Mouse (Mus musculus) midbrain, embryonic 10.5 days (tissue): ENCODE results near the gene Morn5. TPM values are rescaled to one million over a fixed set of nuclear protein-coding genes. Genes with fewer than 3 reads are reported as not detected.

Experiments used
- DNase-seq: peaks from one replicate; pipeline ENCODE4 v3.0.0-alpha.2; 2017; ENCODE audit warnings: low spot score
- H3K27ac ChIP-seq: fragments of 300-500 bp; sonication (generic); replicated peaks from 2 replicates; pipeline ENCODE4 v1.5.1; 2016; ENCODE audit warnings: mild to moderate bottlenecking
- H3K27me3 ChIP-seq: fragments of 300-500 bp; sonication (generic); 2 replicates; pipeline ENCODE4 v1.6.1; 2016; ENCODE audit warnings: low read depth, mild to moderate bottlenecking; ENCODE audit not compliant: poor library complexity, severe bottlenecking
- H3K36me3 ChIP-seq: fragments of 300-500 bp; sonication (generic); 2 replicates; pipeline ENCODE4 v1.6.1; 2016; ENCODE audit warnings: mild to moderate bottlenecking, moderate library complexity
- H3K4me1 ChIP-seq: fragments of 300-500 bp; sonication (generic); 2 replicates; pipeline ENCODE4 v1.6.1; 2016
- H3K4me3 ChIP-seq: fragments of 300-500 bp; sonication (generic); 2 replicates; pipeline ENCODE4 v1.5.1; 2016; ENCODE audit warnings: mild to moderate bottlenecking, moderate library complexity
- H3K9me3 ChIP-seq: fragments of 300-500 bp; sonication (generic); replicated peaks from 2 replicates; pipeline ENCODE4 v1.6.1; 2016; ENCODE audit warnings: mild to moderate bottlenecking
- WGBS: fragments of 180-500 bp; shearing (Covaris S2); methylation state at CpG from one replicate; pipeline ENCODE4 v1.1.7; 2016; 5-methylcytosine and 5-hydroxymethylcytosine counted together
- polyA plus RNA-seq: library from polyadenylated mRNA; unstranded; fragments of >200 nt; fragmentation: Nextera tagmentation; extraction: Ambion mirVana; gene quantifications from 2 replicates; pipeline ENCODE4 v1.2.1, GENCODE M21; 2016

The Morn5 gene
- polyA plus RNA-seq, 1 experiment from 2014 or later, result 0.35 TPM

GRCm38 (mm10) chr2:36034898-36035297, 14.4 kb upstream of the Morn5 start:
- peaks cover 45% of the 10 kb centered on the region for H3K36me3 ChIP-seq
- H3K27me3 ChIP-seq, result no peaks in the 10 kb centered on the region
- 91% methylated on average over 7 of the region's 7 CpGs for WGBS
- no peak for DNase-seq
- no peaks in the 10 kb centered on the region for H3K9me3 ChIP-seq
- H3K4me1 ChIP-seq, result no peaks in the 10 kb centered on the region
- H3K27ac ChIP-seq, result no peak overlapping the region
- H3K4me3 ChIP-seq, result no peak overlapping the region

GRCm38 (mm10) chr2:36035413-36036081, 13.7 kb upstream of the Morn5 start:
- peaks cover 47% of the 10 kb centered on the region for H3K36me3 ChIP-seq
- DNase-seq, result no peak
- H3K27ac ChIP-seq, result no peak overlapping the region
- no peaks in the 10 kb centered on the region for H3K4me1 ChIP-seq
- no peaks in the 10 kb centered on the region for H3K9me3 ChIP-seq
- H3K4me3 ChIP-seq, result no peak overlapping the region
- no peaks in the 10 kb centered on the region for H3K27me3 ChIP-seq
- 84% methylated on average over 11 of the region's 11 CpGs for WGBS

- Histone ChIP-seq H3K4me3 (no peak overlapping the region), H3K9me3 (no peaks in the 10 kb centered on the region), H3K4me1 (no peaks in the 10 kb centered on the region), H3K27ac (no peak overlapping the region), H3K36me3 (peaks cover 62% of the 10 kb centered on the region), H3K27me3 (no peaks in the 10 kb centered on the region)
- no peak for DNase-seq
- WGBS, result 83% methylated on average over 7 of the region's 7 CpGs
Observed at GRCm38 (mm10) chr2:36039297-36039985, 9.8 kb upstream of the Morn5 start.

- WGBS, result 91% methylated on average over 1 of the region's 1 CpGs
- H3K9me3 ChIP-seq, result no peaks in the 10 kb centered on the region
- DNase-seq, result no peak
- no peaks in the 10 kb centered on the region for H3K27me3 ChIP-seq
- no peak overlapping the region for H3K4me3 ChIP-seq
- no peak overlapping the region for H3K27ac ChIP-seq
- H3K4me1 ChIP-seq, result no peaks in the 10 kb centered on the region
- H3K36me3 ChIP-seq, result peaks cover 53% of the 10 kb centered on the region
Observed at GRCm38 (mm10) chr2:36040872-36041271, 8.4 kb upstream of the Morn5 start.

GRCm38 (mm10) chr2:36048164-36048563, 1.1 kb upstream of the Morn5 start:
- Histone ChIP-seq H3K27ac (no peak overlapping the region), H3K9me3 (no peaks in the 10 kb centered on the region)

GRCm38 (mm10) chr2:36049567-36049954, 303 bp downstream of the Morn5 start:
- H3K4me3 ChIP-seq, result peak overlapping the region; percentile 80

More at GRCm38 (mm10) chr2:36048164-36048563, 1.1 kb upstream of the Morn5 start:
- DNase-seq, result no peak
- H3K27me3 ChIP-seq, result no peaks in the 10 kb centered on the region
- H3K4me3 ChIP-seq, result peak overlapping the region; percentile 80
- 82% methylated on average over 8 of the region's 8 CpGs for WGBS
- H3K36me3 ChIP-seq, result peaks cover 9% of the 10 kb centered on the region
- peaks cover 21% of the 10 kb centered on the region for H3K4me1 ChIP-seq

GRCm38 (mm10) chr2:36053249-36053648, 4.0 kb downstream of the Morn5 start:
- DNase-seq, result no peak
- H3K36me3 ChIP-seq, result no peaks in the 10 kb centered on the region
- H3K27me3 ChIP-seq, result no peaks in the 10 kb centered on the region
- no peaks in the 10 kb centered on the region for H3K9me3 ChIP-seq
- peaks cover 12% of the 10 kb centered on the region for H3K4me1 ChIP-seq
- WGBS, result 81% methylated on average over 3 of the region's 3 CpGs
- H3K4me3 ChIP-seq, result no peak overlapping the region
- H3K27ac ChIP-seq, result no peak overlapping the region

More at GRCm38 (mm10) chr2:36049567-36049954, 303 bp downstream of the Morn5 start:
- Histone ChIP-seq H3K36me3 (no peaks in the 10 kb centered on the region), H3K27me3 (no peaks in the 10 kb centered on the region), H3K9me3 (no peaks in the 10 kb centered on the region), H3K27ac (peak overlapping the region; percentile 85; the same call in 1 of the 2 replicates), H3K4me1 (peaks cover 21% of the 10 kb centered on the region)
- no peak for DNase-seq
- WGBS, result 42% methylated on average over 10 of the region's 10 CpGs

GRCm38 (mm10) chr2:36056248-36056647, 7.0 kb downstream of the Morn5 start:
- WGBS, result 53% methylated on average over 3 of the region's 3 CpGs
- Histone ChIP-seq H3K36me3 (no peaks in the 10 kb centered on the region), H3K4me3 (no peak overlapping the region), H3K27me3 (no peaks in the 10 kb centered on the region), H3K9me3 (no peaks in the 10 kb centered on the region), H3K4me1 (no peaks in the 10 kb centered on the region), H3K27ac (no peak overlapping the region)
- DNase-seq, result no peak

GRCm38 (mm10) chr2:36061409-36061808, 12.2 kb downstream of the Morn5 start:
- DNase-seq, result no peak
- Histone ChIP-seq H3K9me3 (no peaks in the 10 kb centered on the region), H3K36me3 (no peaks in the 10 kb centered on the region), H3K4me3 (no peak overlapping the region), H3K4me1 (no peaks in the 10 kb centered on the region), H3K27ac (no peak overlapping the region), H3K27me3 (no peaks in the 10 kb centered on the region)
- 75% methylated on average over 5 of the region's 5 CpGs for WGBS

- no peak for DNase-seq
- H3K4me3 ChIP-seq, result no peak overlapping the region
- no peaks in the 10 kb centered on the region for H3K9me3 ChIP-seq
- no peaks in the 10 kb centered on the region; the same call in 1 of the 2 replicates for H3K4me1 ChIP-seq
- no peak overlapping the region for H3K27ac ChIP-seq
- H3K27me3 ChIP-seq, result peaks cover 4% of the 10 kb centered on the region; the same call in 1 of the 2 replicates
- WGBS, result 74% methylated on average over 9 of the region's 9 CpGs
- no peaks in the 10 kb centered on the region for H3K36me3 ChIP-seq
Observed at GRCm38 (mm10) chr2:36067132-36067531, 17.9 kb downstream of the Morn5 start.

- Histone ChIP-seq H3K27ac (no peak overlapping the region), H3K36me3 (no peaks in the 10 kb centered on the region), H3K4me3 (no peak overlapping the region), H3K4me1 (no peaks in the 10 kb centered on the region; the same call in 1 of the 2 replicates), H3K27me3 (peaks cover 4% of the 10 kb centered on the region; the same call in 1 of the 2 replicates), H3K9me3 (no peaks in the 10 kb centered on the region)
- 81% methylated on average over 8 of the region's 8 CpGs for WGBS
- DNase-seq, result no peak
Observed at GRCm38 (mm10) chr2:36071660-36072305, 22.5 kb downstream of the Morn5 start.

GRCm38 (mm10) chr2:36073781-36074180, 24.5 kb downstream of the Morn5 start:
- DNase-seq, result no peak
- H3K27ac ChIP-seq, result no peak overlapping the region
- H3K4me1 ChIP-seq, result peaks cover 7% of the 10 kb centered on the region
- peaks cover 7% of the 10 kb centered on the region; the same call in 1 of the 2 replicates for H3K27me3 ChIP-seq
- 58% methylated on average over 3 of the region's 3 CpGs for WGBS
- H3K36me3 ChIP-seq, result no peaks in the 10 kb centered on the region
- no peak overlapping the region for H3K4me3 ChIP-seq
- no peaks in the 10 kb centered on the region for H3K9me3 ChIP-seq

GRCm38 (mm10) chr2:36075210-36075609, 26.0 kb downstream of the Morn5 start:
- H3K9me3 ChIP-seq, result no peaks in the 10 kb centered on the region
- no peaks in the 10 kb centered on the region for H3K36me3 ChIP-seq
- DNase-seq, result no peak
- H3K4me3 ChIP-seq, result no peak overlapping the region
- peaks cover 13% of the 10 kb centered on the region; the same call in 1 of the 2 replicates for H3K27me3 ChIP-seq
- 88% methylated on average over 5 of the region's 5 CpGs for WGBS
- H3K27ac ChIP-seq, result no peak overlapping the region
- H3K4me1 ChIP-seq, result peaks cover 7% of the 10 kb centered on the region
